Mouse (Mus musculus): ENCODE data around the gene Tbck.

Gene Tbck

GRCm38 (mm10) chr3:132871318-132871904, 187.5 kb downstream of the Tbck start:
- DNase-seq: no peak

- DNase-seq: no peak
Measured at GRCm38 (mm10) chr3:132873251-132873650, 189.3 kb downstream of the Tbck start.

GRCm38 (mm10) chr3:132876011-132876708, 192.2 kb downstream of the Tbck start:
- DNase-seq: no peak

GRCm38 (mm10) chr3:132876933-132877676, 193.2 kb downstream of the Tbck start:
- no peak for DNase-seq

- DNase-seq: no peak
Measured at GRCm38 (mm10) chr3:132880361-132880760, 196.4 kb downstream of the Tbck start.

GRCm38 (mm10) chr3:132880826-132881225, 196.9 kb downstream of the Tbck start:
- no peak for DNase-seq

- no peak for DNase-seq
Measured at GRCm38 (mm10) chr3:132883256-132883655, 199.3 kb downstream of the Tbck start.

- no peak for DNase-seq
Measured at GRCm38 (mm10) chr3:132884459-132884858, 200.5 kb downstream of the Tbck start.

GRCm38 (mm10) chr3:132886419-132887050, 202.6 kb downstream of the Tbck start:
- DNase-seq: no peak

GRCm38 (mm10) chr3:132887074-132887848, 203.3 kb downstream of the Tbck start:
- DNase-seq: no peak
